Mouse (Mus musculus) limb, embryonic 14.5 days (tissue): ENCODE data around the gene Cpt1a. TPM values are rescaled to one million over a fixed set of nuclear protein-coding genes. Genes with fewer than 3 reads are reported as not detected.

Experiments used
- ATAC-seq: fragments of 200-750 bp; cut with Nextera tagmentation; 2 replicates; pipeline ENCODE4 v1.8.0; 2017; ENCODE audit warnings: low read depth, moderate number of reproducible peaks, moderate TSS enrichment; ENCODE audit not compliant: low FRiP score
- DNase-seq: peaks from one replicate; pipeline ENCODE4 v3.0.0-alpha.2; 2015; ENCODE audit warnings: low spot score
- H3K27ac ChIP-seq: fragments of 300-500 bp; sonication (generic); replicated peaks from 2 replicates; pipeline ENCODE4 v1.5.1; 2014; ENCODE audit warnings: low read depth, mild to moderate bottlenecking, low read length, moderate library complexity, mixed read lengths
- H3K27me3 ChIP-seq: fragments of 300-500 bp; sonication (generic); 2 replicates; pipeline ENCODE4 v1.6.1; 2014; ENCODE audit warnings: low read length, mixed read lengths; ENCODE audit not compliant: control insufficient read depth, insufficient read depth
- H3K36me3 ChIP-seq: fragments of 300-500 bp; sonication (generic); 2 replicates; pipeline ENCODE4 v1.6.1; 2014; ENCODE audit warnings: mild to moderate bottlenecking, low read length, moderate library complexity, mixed read lengths; ENCODE audit not compliant: control insufficient read depth, insufficient read depth
- H3K4me1 ChIP-seq: fragments of 300-500 bp; sonication (generic); 2 replicates; pipeline ENCODE4 v1.6.1; 2014; ENCODE audit warnings: antibody characterized with exemption, low read length, mixed read lengths; ENCODE audit not compliant: control insufficient read depth, insufficient read depth
- H3K4me2 ChIP-seq: fragments of 300-500 bp; sonication (generic); replicated peaks from 2 replicates; pipeline ENCODE4 v1.6.1; 2014; ENCODE audit warnings: low read depth, mild to moderate bottlenecking, low read length, moderate library complexity; ENCODE audit not compliant: severe bottlenecking
- H3K4me3 ChIP-seq: fragments of 300-500 bp; sonication (generic); replicated peaks from 2 replicates; pipeline ENCODE4 v1.5.1; 2014; ENCODE audit warnings: low read length
- H3K9ac ChIP-seq: fragments of 300-500 bp; sonication (generic); 2 replicates; pipeline ENCODE4 v1.6.1; 2014; ENCODE audit warnings: mild to moderate bottlenecking, low read depth, low read length, moderate library complexity; ENCODE audit not compliant: severe bottlenecking
- H3K9me3 ChIP-seq: fragments of 300-500 bp; sonication (generic); 2 replicates; pipeline ENCODE4 v1.6.1; 2016; ENCODE audit warnings: low read length; ENCODE audit not compliant: control insufficient read depth
- POLR2A ChIP-seq: fragments of 200-500 bp; IDR thresholded peaks from 2 replicates; pipeline ENCODE4 v1.8.0; 2012; ENCODE audit warnings: inconsistent platforms, mild to moderate bottlenecking, moderate library complexity, borderline replicate concordance; ENCODE audit not compliant: insufficient read depth, insufficient read length; ENCODE audit errors: extremely low read depth
- WGBS: fragments of 180-500 bp; shearing (Covaris S2); extraction: QIAGEN DNeasy Blood & Tissue Kit; methylation state at CpG from one replicate; pipeline ENCODE4 v1.1.7; 2014; 5-methylcytosine and 5-hydroxymethylcytosine counted together
- polyA plus RNA-seq, 2 experiments: library from polyadenylated mRNA; depleted of rRNA in 1 of 2; stranded (reverse) in 1 of 2; unstranded in 1 of 2; fragments of >200 nt; fragmentation: Nextera tagmentation in 1 of 2; extraction: Ambion mirVana in 1 of 2; gene quantifications; 2 replicates each; pipeline versions ENCODE4 v1.2.1 to v1.2.3; 2012 to 2014

The Cpt1a gene
- polyA plus RNA-seq, 2 experiments = 20.3 to 21.7 TPM

- H3K4me1 ChIP-seq = no peaks in the 10 kb centered on the region
- no peaks in the 10 kb centered on the region for H3K9me3 ChIP-seq
- no peak overlapping the region for H3K9ac ChIP-seq
- DNase-seq = no peak
- 65% methylated on average over 2 of the region's 2 CpGs for WGBS
- no peak overlapping the region for H3K4me2 ChIP-seq
- ATAC-seq = no peak
- no peak overlapping the region for H3K4me3 ChIP-seq
- no peak for TF ChIP-seq POLR2A
- peaks cover 22% of the 10 kb centered on the region for H3K36me3 ChIP-seq
- H3K27ac ChIP-seq = no peak overlapping the region
- no peaks in the 10 kb centered on the region for H3K27me3 ChIP-seq
These were observed 51.9 kb downstream of the Cpt1a start for GRCm38 (mm10) chr19:3374028-3374427.

- no peaks in the 10 kb centered on the region for H3K4me1 ChIP-seq
- H3K9me3 ChIP-seq = no peaks in the 10 kb centered on the region
- H3K4me3 ChIP-seq = no peak overlapping the region
- DNase-seq = no peak
- WGBS = 61% methylated on average over 7 of the region's 7 CpGs
- H3K27me3 ChIP-seq = no peaks in the 10 kb centered on the region
- H3K9ac ChIP-seq = no peak overlapping the region
- H3K4me2 ChIP-seq = no peak overlapping the region
- H3K36me3 ChIP-seq = peaks cover 25% of the 10 kb centered on the region
- H3K27ac ChIP-seq = no peak overlapping the region
- TF ChIP-seq POLR2A = no peak
- no peak for ATAC-seq
These were observed 53.9 kb downstream of the Cpt1a start for GRCm38 (mm10) chr19:3375945-3376495.

- ATAC-seq = no peak
- peaks cover 27% of the 10 kb centered on the region for H3K36me3 ChIP-seq
- WGBS = 28% methylated on average over 4 of the region's 4 CpGs
These were observed 55.0 kb downstream of the Cpt1a start for GRCm38 (mm10) chr19:3376966-3377715.

GRCm38 (mm10) chr19:3378614-3379013, 56.5 kb downstream of the Cpt1a start:
- H3K4me3 ChIP-seq = no peak overlapping the region
- H3K4me1 ChIP-seq = no peaks in the 10 kb centered on the region
- H3K4me2 ChIP-seq = no peak overlapping the region
- DNase-seq (no peak), ATAC-seq (no peak)
- no peaks in the 10 kb centered on the region for H3K27me3 ChIP-seq
- H3K36me3 ChIP-seq = peaks cover 26% of the 10 kb centered on the region
- no peak overlapping the region for H3K27ac ChIP-seq
- TF ChIP-seq POLR2A = no peak
- 92% methylated on average over 3 of the region's 3 CpGs for WGBS
- no peaks in the 10 kb centered on the region for H3K9me3 ChIP-seq
- H3K9ac ChIP-seq = no peak overlapping the region

More at GRCm38 (mm10) chr19:3376966-3377715, 55.0 kb downstream of the Cpt1a start:
- no peak overlapping the region for H3K9ac ChIP-seq
- no peak overlapping the region for H3K27ac ChIP-seq
- H3K4me3 ChIP-seq = no peak overlapping the region
- TF ChIP-seq POLR2A = no peak
- no peaks in the 10 kb centered on the region for H3K4me1 ChIP-seq
- no peaks in the 10 kb centered on the region for H3K27me3 ChIP-seq
- H3K9me3 ChIP-seq = no peaks in the 10 kb centered on the region
- no peak overlapping the region for H3K4me2 ChIP-seq
- DNase-seq = no peak

DNA sequence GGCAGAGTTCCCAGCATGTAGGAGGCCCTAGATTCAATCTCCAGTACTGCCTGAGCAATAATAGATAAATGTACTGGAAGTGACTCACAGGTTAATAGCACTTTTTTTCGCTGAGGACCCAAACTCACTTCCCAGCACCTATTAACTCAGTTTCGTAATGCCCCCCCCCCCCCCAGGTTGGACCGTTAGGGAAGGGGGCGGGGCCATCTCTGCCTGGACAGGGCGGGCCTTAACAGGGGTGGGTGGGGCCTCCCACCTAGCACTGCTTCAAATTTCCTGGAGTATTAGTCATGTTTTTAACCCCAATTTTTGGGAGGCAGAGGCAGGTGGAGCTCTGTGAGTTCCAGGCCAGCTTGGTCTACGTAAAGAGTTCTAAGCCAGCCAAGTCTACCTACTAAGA, 65.9 kb downstream of the Cpt1a start:
- ATAC-seq (no peak), DNase-seq (no peak)
- no peak overlapping the region for H3K9ac ChIP-seq
- H3K27me3 ChIP-seq = no peaks in the 10 kb centered on the region
- H3K4me1 ChIP-seq = no peaks in the 10 kb centered on the region
- H3K27ac ChIP-seq = no peak overlapping the region
- H3K36me3 ChIP-seq = peaks cover 11% of the 10 kb centered on the region; the same call in 1 of the 2 replicates
- 66% methylated on average over 6 of the region's 6 CpGs for WGBS
- 0 out of 2 replicates have a peak, but pooled peaks cover 3% of the 10 kb centered on the region for H3K9me3 ChIP-seq
- no peak overlapping the region for H3K4me3 ChIP-seq
- H3K4me2 ChIP-seq = no peak overlapping the region; the same call in 1 of the 2 replicates
- no peak for TF ChIP-seq POLR2A
